Mouse (Mus musculus): ENCODE results near the gene Dppa1. TPM values are rescaled to one million over a fixed set of nuclear protein-coding genes. Genes with fewer than 3 reads are reported as not detected.

Dppa1 gene
- polyA plus RNA-seq, 1 experiment: not detected

GRCm38 (mm10) chr11:46580428-46580827 is 48.6 kb downstream of the Dppa1 start:
- H3K4me3 ChIP-seq (ENCODE audit: insufficient read depth, low read depth, low read length): no peak overlapping the region
- no peaks in the 10 kb centered on the region for H3K4me1 ChIP-seq (ENCODE audit: control insufficient read depth, insufficient read depth, insufficient read length, low read length)
- H3K27ac ChIP-seq (replicated peaks; ENCODE audit: low read depth, low read length): no peak overlapping the region

GRCm38 (mm10) chr11:46578771-46579281 is 50.2 kb downstream of the Dppa1 start:
- Histone ChIP-seq H3K4me3 (ENCODE audit: insufficient read depth, low read depth, low read length) (no peak overlapping the region), H3K27ac (replicated peaks; ENCODE audit: low read depth, low read length) (no peak overlapping the region), H3K4me1 (ENCODE audit: control insufficient read depth, insufficient read depth, insufficient read length, low read length) (no peaks in the 10 kb centered on the region)

GRCm38 (mm10) chr11:46571327-46571726 is 57.7 kb downstream of the Dppa1 start, which contains the start of gene BC053393:
Gene BC053393, plus strand, starts transcription at chr11:46571536.
- no peak within 1 kb of the TSS for H3K27ac ChIP-seq (replicated peaks; ENCODE audit: low read depth, low read length)
- H3K4me1 ChIP-seq (ENCODE audit: control insufficient read depth, insufficient read depth, insufficient read length, low read length): no peaks in the 10 kb centered on the region
- H3K4me3 ChIP-seq (ENCODE audit: insufficient read depth, low read depth, low read length): no peak within 1 kb of the TSS

DNA sequence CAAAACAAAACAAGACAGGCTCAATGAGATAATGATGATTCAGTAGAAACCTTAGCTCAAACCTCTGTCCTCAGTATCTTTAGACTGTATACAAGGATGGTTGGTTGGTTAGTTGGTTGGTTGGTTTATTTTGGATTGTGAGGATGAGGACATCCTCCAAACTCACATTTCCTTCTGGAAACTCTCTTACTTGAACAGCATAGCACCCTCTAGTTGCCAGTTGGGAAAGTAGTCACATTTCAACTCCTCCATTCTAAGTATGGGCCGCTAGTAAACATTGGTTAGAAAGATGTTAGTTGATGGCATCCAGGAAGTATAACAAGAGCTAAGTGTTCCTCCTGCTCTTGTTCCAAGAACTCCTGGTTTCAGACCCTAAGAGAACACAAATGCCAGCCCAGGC is 60.0 kb downstream of the Dppa1 start:
- no peaks in the 10 kb centered on the region for H3K4me1 ChIP-seq (ENCODE audit: control insufficient read depth, insufficient read depth, insufficient read length, low read length)
- no peak overlapping the region for H3K27ac ChIP-seq (replicated peaks; ENCODE audit: low read depth, low read length)
- no peak overlapping the region for H3K4me3 ChIP-seq (ENCODE audit: insufficient read depth, low read depth, low read length)

GRCm38 (mm10) chr11:46565967-46566366 is 63.1 kb downstream of the Dppa1 start:
- Histone ChIP-seq H3K27ac (replicated peaks; ENCODE audit: low read depth, low read length) (no peak overlapping the region), H3K4me3 (ENCODE audit: insufficient read depth, low read depth, low read length) (no peak overlapping the region), H3K4me1 (ENCODE audit: control insufficient read depth, insufficient read depth, insufficient read length, low read length) (no peaks in the 10 kb centered on the region)

- H3K4me1 ChIP-seq (ENCODE audit: control insufficient read depth, insufficient read depth, insufficient read length, low read length): no peaks in the 10 kb centered on the region
These were observed 64.4 kb downstream of the Dppa1 start for GRCm38 (mm10) chr11:46564671-46565070.

DNA sequence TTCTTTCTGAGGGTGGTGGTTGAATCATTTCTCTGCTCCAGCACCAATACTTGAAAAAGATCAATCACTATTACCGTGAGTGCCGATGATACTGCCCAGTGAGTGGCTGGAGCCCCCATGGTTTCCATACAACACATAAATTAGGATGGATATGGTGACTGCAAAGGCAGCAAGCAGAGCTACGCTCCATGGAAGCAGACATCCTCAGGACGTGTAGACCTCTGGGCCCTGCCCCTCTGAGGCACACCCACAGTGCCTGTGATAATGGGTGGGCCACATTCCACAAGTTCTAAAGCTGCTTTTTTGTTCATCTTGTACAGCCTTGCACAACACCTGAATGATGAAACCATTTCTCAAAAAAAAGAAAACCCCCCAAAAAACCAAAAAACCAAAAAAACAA is 68.0 kb downstream of the Dppa1 start:
- Histone ChIP-seq H3K27ac (replicated peaks; ENCODE audit: low read depth, low read length) (no peak overlapping the region), H3K4me3 (ENCODE audit: insufficient read depth, low read depth, low read length) (no peak overlapping the region), H3K4me1 (ENCODE audit: control insufficient read depth, insufficient read depth, insufficient read length, low read length) (no peaks in the 10 kb centered on the region)

More at GRCm38 (mm10) chr11:46564671-46565070, 64.4 kb downstream of the Dppa1 start:
- H3K4me3 ChIP-seq (ENCODE audit: insufficient read depth, low read depth, low read length): no peak overlapping the region
- no peak overlapping the region for H3K27ac ChIP-seq (replicated peaks; ENCODE audit: low read depth, low read length)

Other genes with a start within 250 kb of the Dppa1 start
- gene Itk, start 239.7 kb downstream of the Dppa1 start, polyA plus RNA-seq (2012; ENCODE audit: insufficient read depth, insufficient read length, missing spikeins): not detected in 2 replicates
- not detected in 2 replicates for gene Fam71b, start 232.7 kb downstream of the Dppa1 start, polyA plus RNA-seq (2012; ENCODE audit: insufficient read depth, insufficient read length, missing spikeins)
- gene Med7, start 192.3 kb downstream of the Dppa1 start, polyA plus RNA-seq (2012; ENCODE audit: insufficient read depth, insufficient read length, missing spikeins): 18.0 and 27.4 TPM in 2 replicates
- gene Havcr2, start 174.3 kb downstream of the Dppa1 start, polyA plus RNA-seq (2012; ENCODE audit: insufficient read depth, insufficient read length, missing spikeins): not detected in 2 replicates
- gene Gm12169, start 105.0 kb downstream of the Dppa1 start, polyA plus RNA-seq (2012; ENCODE audit: insufficient read depth, insufficient read length, missing spikeins): not detected in 2 replicates
- not detected in 2 replicates for gene BC053393, start 57.7 kb downstream of the Dppa1 start, polyA plus RNA-seq (2012; ENCODE audit: insufficient read depth, insufficient read length, missing spikeins)
- gene Timd2, start 77.8 kb upstream of the Dppa1 start, polyA plus RNA-seq (2012; ENCODE audit: insufficient read depth, insufficient read length, missing spikeins): not detected in 2 replicates
- gene Havcr1, start 105.8 kb upstream of the Dppa1 start, polyA plus RNA-seq (2012; ENCODE audit: insufficient read depth, insufficient read length, missing spikeins): not detected in 2 replicates
- gene Timd4, start 181.5 kb upstream of the Dppa1 start, polyA plus RNA-seq (2012; ENCODE audit: insufficient read depth, insufficient read length, missing spikeins): 0.50 and 2.1 TPM in 2 replicates

All from brown adipose tissue, adult 24 weeks (tissue).